Mouse (Mus musculus): ENCODE data around the gene Tmem160. TPM values are rescaled to one million over a fixed set of nuclear protein-coding genes. Genes with fewer than 3 reads are reported as not detected.

Tmem160 gene
- polyA plus RNA-seq, 1 experiment from 2014 or later, result 57.7 TPM

- Histone ChIP-seq H3K27me3 (peaks cover 66% of the 10 kb centered on the region), H3K4me1 (peaks cover 13% of the 10 kb centered on the region), H3K9me3 (no peaks in the 10 kb centered on the region), H3K4me3 (no peak overlapping the region), H3K27ac (no peak overlapping the region), H3K36me3 (no peaks in the 10 kb centered on the region), H3K9ac (no peak overlapping the region), H3K4me2 (replicated peaks) (no peak overlapping the region)
- 5% methylated on average over 17 of the region's 17 CpGs for WGBS
- no peak for ATAC-seq (ENCODE audit: insufficient number of reproducible peaks, insufficient read depth, low FRiP score, low TSS enrichment)
Observed at GRCm38 (mm10) chr7:16472116-16472709, 19.6 kb downstream of the Tmem160 start.

DNA sequence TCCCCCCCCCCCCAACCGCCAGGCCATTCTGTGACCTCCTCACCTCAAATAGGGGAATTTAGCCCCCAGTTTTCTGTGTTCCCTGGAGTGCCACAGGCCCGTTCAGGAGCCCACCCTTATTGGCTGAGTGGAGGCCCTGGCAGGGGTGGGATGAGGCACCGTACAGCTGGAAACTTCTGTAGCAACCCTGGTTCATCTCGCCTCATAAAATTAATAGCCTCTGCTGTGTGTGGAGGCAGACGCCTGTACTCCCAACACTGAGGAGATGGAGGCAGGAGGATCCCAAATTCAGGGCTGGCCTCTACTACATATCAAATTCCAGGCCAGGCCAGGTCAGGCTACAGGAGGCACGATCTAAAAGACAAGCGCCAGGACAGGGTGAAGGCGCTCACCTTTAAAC, 21.3 kb downstream of the Tmem160 start:
- no peaks in the 10 kb centered on the region for H3K9me3 ChIP-seq
- H3K4me3 ChIP-seq, result no peak overlapping the region
- peaks cover 13% of the 10 kb centered on the region for H3K4me1 ChIP-seq
- H3K27me3 ChIP-seq, result peaks cover 72% of the 10 kb centered on the region
- no peaks in the 10 kb centered on the region for H3K36me3 ChIP-seq
- no peak for ATAC-seq (ENCODE audit: insufficient number of reproducible peaks, insufficient read depth, low FRiP score, low TSS enrichment)
- no peak overlapping the region for H3K4me2 ChIP-seq (replicated peaks)
- no peak overlapping the region for H3K27ac ChIP-seq
- 53% methylated on average over 8 of the region's 8 CpGs for WGBS
- H3K9ac ChIP-seq, result no peak overlapping the region

DNA sequence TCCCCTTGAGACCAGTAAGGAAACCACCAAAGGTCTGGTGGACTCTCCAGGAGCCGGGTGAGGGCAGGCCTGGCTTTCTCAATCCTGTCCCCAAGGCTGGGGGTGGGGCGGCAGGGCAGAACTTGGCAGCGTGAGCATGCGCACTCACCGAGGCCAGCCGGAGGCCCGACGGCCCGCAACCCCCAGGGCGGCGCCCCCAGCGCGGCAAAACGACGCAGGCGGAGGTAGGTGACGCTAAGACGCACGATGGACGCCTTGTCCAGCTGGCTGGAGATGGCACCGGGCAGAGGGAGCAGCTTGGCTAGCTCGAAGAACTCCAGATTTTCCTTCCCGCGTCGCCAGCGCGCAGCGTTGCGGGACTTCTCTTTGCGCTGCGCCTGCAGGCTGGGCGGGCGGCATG, 21.9 kb downstream of the Tmem160 start:
- no peak for ATAC-seq (ENCODE audit: insufficient number of reproducible peaks, insufficient read depth, low FRiP score, low TSS enrichment)
- Histone ChIP-seq H3K36me3 (no peaks in the 10 kb centered on the region), H3K9ac (0 out of 2 replicates have a peak overlapping the region, but pooled peaks have one; percentile 19), H3K4me3 (peak overlapping the region; percentile 17; the same call in 1 of the 2 replicates), H3K27me3 (peaks cover 72% of the 10 kb centered on the region), H3K4me2 (replicated peaks) (peak overlapping the region; percentile 33), H3K9me3 (no peaks in the 10 kb centered on the region), H3K4me1 (peaks cover 13% of the 10 kb centered on the region), H3K27ac (no peak overlapping the region)
- WGBS, result 5% methylated on average over 33 of the region's 33 CpGs

- WGBS, result 4% methylated on average over 23 of the region's 23 CpGs
- peaks cover 13% of the 10 kb centered on the region for H3K4me1 ChIP-seq
- H3K4me3 ChIP-seq, result peak overlapping the region; percentile 21
- H3K9me3 ChIP-seq, result no peaks in the 10 kb centered on the region
- no peaks in the 10 kb centered on the region for H3K36me3 ChIP-seq
- H3K9ac ChIP-seq, result no peak overlapping the region
- H3K4me2 ChIP-seq (replicated peaks), result peak overlapping the region; percentile 19
- no peak overlapping the region for H3K27ac ChIP-seq
- peaks cover 72% of the 10 kb centered on the region for H3K27me3 ChIP-seq
- no peak for ATAC-seq (ENCODE audit: insufficient number of reproducible peaks, insufficient read depth, low FRiP score, low TSS enrichment)
Observed at GRCm38 (mm10) chr7:16475321-16475720, 22.7 kb downstream of the Tmem160 start.

- no peak for ATAC-seq (ENCODE audit: insufficient number of reproducible peaks, insufficient read depth, low FRiP score, low TSS enrichment)
- H3K9me3 ChIP-seq, result no peaks in the 10 kb centered on the region
- peak overlapping the region; percentile 50 for H3K4me2 ChIP-seq (replicated peaks)
- H3K36me3 ChIP-seq, result no peaks in the 10 kb centered on the region
- H3K4me3 ChIP-seq, result peak overlapping the region; percentile 31
- no peak overlapping the region for H3K9ac ChIP-seq
- no peak overlapping the region for H3K27ac ChIP-seq
- H3K4me1 ChIP-seq, result peaks cover 13% of the 10 kb centered on the region
- 1% methylated on average over 59 of the region's 59 CpGs for WGBS
- peaks cover 67% of the 10 kb centered on the region for H3K27me3 ChIP-seq
Observed at GRCm38 (mm10) chr7:16475764-16476599, 23.4 kb downstream of the Tmem160 start.

GRCm38 (mm10) chr7:16476600-16476989, 24.0 kb downstream of the Tmem160 start:
- ATAC-seq (ENCODE audit: insufficient number of reproducible peaks, insufficient read depth, low FRiP score, low TSS enrichment), result no peak
- Histone ChIP-seq H3K4me1 (peaks cover 13% of the 10 kb centered on the region), H3K4me3 (peak overlapping the region; percentile 31), H3K36me3 (no peaks in the 10 kb centered on the region), H3K27ac (no peak overlapping the region), H3K9ac (no peak overlapping the region), H3K27me3 (peaks cover 61% of the 10 kb centered on the region), H3K9me3 (no peaks in the 10 kb centered on the region), H3K4me2 (replicated peaks) (peak overlapping the region; percentile 50)
- 3% methylated on average over 34 of the region's 34 CpGs for WGBS

DNA sequence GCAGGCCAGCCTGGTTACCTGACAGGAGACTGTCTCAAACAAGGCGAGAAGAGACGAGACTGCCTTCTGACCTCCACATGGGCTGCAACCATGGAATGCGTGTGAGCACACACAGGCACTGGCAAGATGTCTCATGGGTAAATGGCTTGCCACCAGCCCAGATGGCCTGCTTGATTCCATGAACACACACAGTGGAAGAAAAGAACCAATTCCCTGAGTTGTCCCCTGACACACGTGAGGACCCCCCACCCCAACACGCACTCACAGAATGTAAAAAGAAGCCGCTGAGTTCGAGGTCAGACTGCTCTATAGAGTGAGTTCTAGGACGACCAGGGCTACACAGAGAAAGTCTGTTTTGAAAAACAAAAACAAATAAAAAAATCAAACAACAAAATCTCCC, 25.0 kb downstream of the Tmem160 start, which contains the start of gene Npas1:
Gene Npas1, minus strand, starts transcription at position 101 of the 400 bp plus-strand sequence.
- Histone ChIP-seq H3K4me2 (replicated peaks) (peak within 1 kb of the TSS; percentile 50), H3K27ac (no peak within 1 kb of the TSS), H3K27me3 (peaks cover 52% of the 10 kb centered on the region), H3K36me3 (no peaks in the 10 kb centered on the region), H3K9me3 (no peaks in the 10 kb centered on the region), H3K9ac (no peak within 1 kb of the TSS), H3K4me1 (peaks cover 13% of the 10 kb centered on the region), H3K4me3 (peak within 1 kb of the TSS; percentile 31)
- no peak for ATAC-seq (ENCODE audit: insufficient number of reproducible peaks, insufficient read depth, low FRiP score, low TSS enrichment)
- whole genome bisulfite sequencing, result 85% methylated on average over 8 of the region's 8 CpGs

GRCm38 (mm10) chr7:16488816-16489215, 36.2 kb downstream of the Tmem160 start:
- Histone ChIP-seq H3K9ac (no peak overlapping the region), H3K4me3 (no peak overlapping the region), H3K36me3 (no peaks in the 10 kb centered on the region), H3K4me1 (no peaks in the 10 kb centered on the region), H3K27me3 (no peaks in the 10 kb centered on the region), H3K9me3 (no peaks in the 10 kb centered on the region), H3K4me2 (replicated peaks) (no peak overlapping the region), H3K27ac (no peak overlapping the region)
- no peak for ATAC-seq (ENCODE audit: insufficient number of reproducible peaks, insufficient read depth, low FRiP score, low TSS enrichment)

- Histone ChIP-seq H3K4me3 (no peak overlapping the region), H3K27ac (no peak overlapping the region), H3K27me3 (no peaks in the 10 kb centered on the region), H3K4me1 (no peaks in the 10 kb centered on the region), H3K4me2 (replicated peaks) (no peak overlapping the region), H3K9me3 (no peaks in the 10 kb centered on the region), H3K9ac (no peak overlapping the region), H3K36me3 (no peaks in the 10 kb centered on the region)
- WGBS, result 89% methylated on average over 9 of the region's 9 CpGs
- no peak for ATAC-seq (ENCODE audit: insufficient number of reproducible peaks, insufficient read depth, low FRiP score, low TSS enrichment)
Observed at GRCm38 (mm10) chr7:16489948-16490347, 37.4 kb downstream of the Tmem160 start.

GRCm38 (mm10) chr7:16491759-16492158, 39.2 kb downstream of the Tmem160 start:
- Histone ChIP-seq H3K36me3 (peaks cover 13% of the 10 kb centered on the region), H3K4me1 (no peaks in the 10 kb centered on the region), H3K27me3 (no peaks in the 10 kb centered on the region), H3K9ac (no peak overlapping the region), H3K4me3 (no peak overlapping the region), H3K4me2 (replicated peaks) (no peak overlapping the region), H3K27ac (no peak overlapping the region), H3K9me3 (no peaks in the 10 kb centered on the region)
- ATAC-seq (ENCODE audit: insufficient number of reproducible peaks, insufficient read depth, low FRiP score, low TSS enrichment), result no peak
- WGBS, result 28% methylated on average over 3 of the region's 3 CpGs

GRCm38 (mm10) chr7:16492211-16492610, 39.6 kb downstream of the Tmem160 start:
- Histone ChIP-seq H3K4me1 (no peaks in the 10 kb centered on the region), H3K9ac (no peak overlapping the region), H3K4me2 (replicated peaks) (no peak overlapping the region), H3K36me3 (peaks cover 18% of the 10 kb centered on the region), H3K4me3 (no peak overlapping the region), H3K27ac (no peak overlapping the region), H3K9me3 (no peaks in the 10 kb centered on the region), H3K27me3 (no peaks in the 10 kb centered on the region)
- WGBS, result 59% methylated on average over 3 of the region's 3 CpGs
- ATAC-seq (ENCODE audit: insufficient number of reproducible peaks, insufficient read depth, low FRiP score, low TSS enrichment), result no peak

DNA sequence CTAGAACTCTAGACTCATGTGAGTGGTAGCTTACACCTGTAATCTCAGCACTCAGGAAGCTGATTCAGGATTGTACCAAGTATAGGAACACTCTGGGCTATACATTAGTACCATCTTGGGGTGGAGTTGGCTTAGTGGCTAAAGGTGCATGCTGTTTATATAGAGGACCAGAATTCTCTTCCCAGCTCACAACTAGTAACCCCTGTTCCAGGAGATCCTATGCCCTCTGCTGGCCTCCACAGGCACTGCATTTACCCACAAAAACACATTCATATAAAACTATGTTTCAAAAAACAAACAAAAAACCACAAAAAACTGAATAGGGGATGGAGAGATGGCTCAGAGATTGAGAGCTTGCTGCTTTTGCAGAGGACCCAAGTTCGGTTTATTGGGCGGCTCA, 40.8 kb downstream of the Tmem160 start:
- H3K9me3 ChIP-seq, result no peaks in the 10 kb centered on the region
- H3K27me3 ChIP-seq, result no peaks in the 10 kb centered on the region
- WGBS, result 40% methylated on average over 2 of the region's 2 CpGs
- H3K9ac ChIP-seq, result no peak overlapping the region
- no peak overlapping the region for H3K27ac ChIP-seq
- no peak overlapping the region for H3K4me3 ChIP-seq
- no peak overlapping the region for H3K4me2 ChIP-seq (replicated peaks)
- H3K4me1 ChIP-seq, result no peaks in the 10 kb centered on the region
- H3K36me3 ChIP-seq, result peaks cover 29% of the 10 kb centered on the region
- ATAC-seq (ENCODE audit: insufficient number of reproducible peaks, insufficient read depth, low FRiP score, low TSS enrichment), result no peak

All from embryonic facial prominence, embryonic 12.5 days (tissue).